Mouse (Mus musculus) limb, embryonic 12.5 days (tissue): ENCODE measurements at regions not wholly inside any gene's neighbourhood (a gene's known extent, or its start where the extent isn't known, plus 50 kb on each side); places are given as distances from the start of the nearest gene placed in this dataset.

Experiments
- ATAC-seq: fragments of 200-750 bp; cut with Nextera tagmentation; 2 replicates; pipeline ENCODE4 v1.8.0; 2017; ENCODE audit warnings: low read depth, moderate TSS enrichment; ENCODE audit not compliant: insufficient number of reproducible peaks, insufficient read depth, low FRiP score, low TSS enrichment
- H3K27ac ChIP-seq: fragments of 300-500 bp; sonication (generic); 2 replicates; pipeline ENCODE4 v1.5.1; 2016; ENCODE audit warnings: mild to moderate bottlenecking, moderate library complexity
- H3K27me3 ChIP-seq: fragments of 300-500 bp; sonication (generic); 2 replicates; pipeline ENCODE4 v1.6.1; 2016; ENCODE audit warnings: mild to moderate bottlenecking, moderate library complexity
- H3K36me3 ChIP-seq: fragments of 300-500 bp; sonication (generic); 2 replicates; pipeline ENCODE4 v1.6.1; 2016; ENCODE audit warnings: mild to moderate bottlenecking, moderate library complexity
- H3K4me1 ChIP-seq: fragments of 300-500 bp; sonication (generic); replicated peaks from 2 replicates; pipeline ENCODE4 v1.6.1; 2016
- H3K4me2 ChIP-seq: fragments of 300-500 bp; sonication (generic); 2 replicates; pipeline ENCODE4 v1.6.1; 2016; ENCODE audit warnings: mild to moderate bottlenecking, moderate library complexity
- H3K4me3 ChIP-seq: fragments of 300-500 bp; sonication (generic); replicated peaks from 2 replicates; pipeline ENCODE4 v1.5.1; 2016; ENCODE audit warnings: mild to moderate bottlenecking
- H3K9ac ChIP-seq: fragments of 300-500 bp; sonication (generic); replicated peaks from 2 replicates; pipeline ENCODE4 v1.6.1; 2016; ENCODE audit warnings: mild to moderate bottlenecking, moderate library complexity
- H3K9me3 ChIP-seq: fragments of 300-500 bp; sonication (generic); 2 replicates; pipeline ENCODE4 v1.6.1; 2016; ENCODE audit warnings: mild to moderate bottlenecking, moderate library complexity
- WGBS: fragments of 180-500 bp; shearing (Covaris S2); methylation state at CpG from one replicate; pipeline ENCODE4 v1.1.7; 2016; 5-methylcytosine and 5-hydroxymethylcytosine counted together

- H3K9me3 ChIP-seq = no peaks in the 10 kb centered on the region
- no peaks in the 10 kb centered on the region for H3K4me1 ChIP-seq
- no peaks in the 10 kb centered on the region for H3K27me3 ChIP-seq
- no peak for ATAC-seq
- H3K4me3 ChIP-seq = no peak overlapping the region
- H3K9ac ChIP-seq = no peak overlapping the region
- no peak overlapping the region for H3K4me2 ChIP-seq
- no peaks in the 10 kb centered on the region for H3K36me3 ChIP-seq
- H3K27ac ChIP-seq = no peak overlapping the region
Observed at GRCm38 (mm10) chr8:6652180-6652579, 1547.0 kb upstream of the Slc10a2 start.

GRCm38 (mm10) chr8:6648083-6648482, 1542.9 kb upstream of the Slc10a2 start:
- no peaks in the 10 kb centered on the region for H3K36me3 ChIP-seq
- H3K4me2 ChIP-seq = no peak overlapping the region
- no peak overlapping the region for H3K27ac ChIP-seq
- H3K4me1 ChIP-seq = no peaks in the 10 kb centered on the region
- no peak overlapping the region for H3K9ac ChIP-seq
- no peak for ATAC-seq
- no peak overlapping the region for H3K4me3 ChIP-seq
- H3K9me3 ChIP-seq = no peaks in the 10 kb centered on the region
- no peaks in the 10 kb centered on the region for H3K27me3 ChIP-seq

- Histone ChIP-seq H3K4me2 (no peak overlapping the region), H3K27me3 (no peaks in the 10 kb centered on the region), H3K4me3 (no peak overlapping the region), H3K4me1 (no peaks in the 10 kb centered on the region), H3K27ac (no peak overlapping the region), H3K9me3 (no peaks in the 10 kb centered on the region), H3K9ac (no peak overlapping the region), H3K36me3 (no peaks in the 10 kb centered on the region)
- 83% methylated on average over 5 of the region's 5 CpGs for whole genome bisulfite sequencing
- ATAC-seq = no peak
Observed at GRCm38 (mm10) chr8:6645287-6645957, 1540.3 kb upstream of the Slc10a2 start.

GRCm38 (mm10) chr8:6644396-6644795, 1539.2 kb upstream of the Slc10a2 start:
- H3K9ac ChIP-seq = no peak overlapping the region
- no peaks in the 10 kb centered on the region for H3K9me3 ChIP-seq
- no peak overlapping the region for H3K4me3 ChIP-seq
- H3K27ac ChIP-seq = no peak overlapping the region
- H3K36me3 ChIP-seq = no peaks in the 10 kb centered on the region
- H3K27me3 ChIP-seq = no peaks in the 10 kb centered on the region
- H3K4me1 ChIP-seq = no peaks in the 10 kb centered on the region
- no peak for ATAC-seq
- 100% methylated on average over 2 of the region's 2 CpGs for WGBS
- H3K4me2 ChIP-seq = no peak overlapping the region

GRCm38 (mm10) chr8:6627009-6627557, 1521.9 kb upstream of the Slc10a2 start:
- no peak overlapping the region for H3K4me3 ChIP-seq
- H3K9ac ChIP-seq = no peak overlapping the region
- no peak overlapping the region for H3K27ac ChIP-seq
- H3K9me3 ChIP-seq = no peaks in the 10 kb centered on the region
- 67% methylated on average over 8 of the region's 8 CpGs for WGBS
- no peaks in the 10 kb centered on the region for H3K4me1 ChIP-seq
- no peak for ATAC-seq
- H3K27me3 ChIP-seq = no peaks in the 10 kb centered on the region
- no peak overlapping the region for H3K4me2 ChIP-seq
- no peaks in the 10 kb centered on the region for H3K36me3 ChIP-seq

GRCm38 (mm10) chr8:6608891-6609290, 1503.7 kb upstream of the Slc10a2 start:
- Histone ChIP-seq H3K36me3 (no peaks in the 10 kb centered on the region), H3K4me3 (no peak overlapping the region), H3K4me2 (no peak overlapping the region), H3K27me3 (no peaks in the 10 kb centered on the region), H3K9me3 (no peaks in the 10 kb centered on the region), H3K9ac (no peak overlapping the region), H3K4me1 (no peaks in the 10 kb centered on the region), H3K27ac (no peak overlapping the region)
- no peak for ATAC-seq
- WGBS = 75% methylated on average over 2 of the region's 2 CpGs

GRCm38 (mm10) chr8:6606854-6607535, 1501.8 kb upstream of the Slc10a2 start:
- Histone ChIP-seq H3K9me3 (no peaks in the 10 kb centered on the region), H3K4me1 (no peaks in the 10 kb centered on the region), H3K4me2 (no peak overlapping the region), H3K27me3 (no peaks in the 10 kb centered on the region), H3K4me3 (no peak overlapping the region), H3K27ac (no peak overlapping the region), H3K9ac (no peak overlapping the region), H3K36me3 (no peaks in the 10 kb centered on the region)
- ATAC-seq = no peak
- 33% methylated on average over 9 of the region's 9 CpGs for WGBS

GRCm38 (mm10) chr8:6604232-6604804, 1499.2 kb upstream of the Slc10a2 start:
- no peak overlapping the region for H3K27ac ChIP-seq
- H3K36me3 ChIP-seq = no peaks in the 10 kb centered on the region
- no peak overlapping the region for H3K4me3 ChIP-seq
- H3K27me3 ChIP-seq = no peaks in the 10 kb centered on the region
- no peaks in the 10 kb centered on the region for H3K9me3 ChIP-seq
- no peak for ATAC-seq
- H3K9ac ChIP-seq = no peak overlapping the region
- no peak overlapping the region for H3K4me2 ChIP-seq
- WGBS = 83% methylated on average over 5 of the region's 5 CpGs
- H3K4me1 ChIP-seq = no peaks in the 10 kb centered on the region

- Histone ChIP-seq H3K4me1 (no peaks in the 10 kb centered on the region), H3K9me3 (no peaks in the 10 kb centered on the region), H3K27me3 (no peaks in the 10 kb centered on the region), H3K27ac (no peak overlapping the region), H3K36me3 (no peaks in the 10 kb centered on the region), H3K4me2 (no peak overlapping the region), H3K9ac (no peak overlapping the region), H3K4me3 (no peak overlapping the region)
- ATAC-seq = no peak
Observed at GRCm38 (mm10) chr8:6590146-6590545, 1485.0 kb upstream of the Slc10a2 start.

GRCm38 (mm10) chr8:6583337-6584096, 1478.4 kb upstream of the Slc10a2 start:
- no peaks in the 10 kb centered on the region for H3K9me3 ChIP-seq
- H3K27ac ChIP-seq = no peak overlapping the region
- H3K9ac ChIP-seq = no peak overlapping the region
- no peaks in the 10 kb centered on the region for H3K36me3 ChIP-seq
- ATAC-seq = no peak
- 92% methylated on average over 6 of the region's 6 CpGs for WGBS
- no peaks in the 10 kb centered on the region for H3K27me3 ChIP-seq
- no peak overlapping the region for H3K4me3 ChIP-seq
- no peaks in the 10 kb centered on the region for H3K4me1 ChIP-seq
- H3K4me2 ChIP-seq = no peak overlapping the region

GRCm38 (mm10) chr8:6582732-6583131, 1477.6 kb upstream of the Slc10a2 start:
- WGBS = 90% methylated on average over 3 of the region's 3 CpGs
- Histone ChIP-seq H3K4me3 (no peak overlapping the region), H3K27me3 (no peaks in the 10 kb centered on the region), H3K4me1 (no peaks in the 10 kb centered on the region), H3K36me3 (no peaks in the 10 kb centered on the region), H3K27ac (no peak overlapping the region), H3K9ac (no peak overlapping the region), H3K9me3 (no peaks in the 10 kb centered on the region), H3K4me2 (no peak overlapping the region)
- no peak for ATAC-seq
